Comparison of ENCODE assay signal across 10 mouse cellular contexts in genomic region chr15:95667209-95667608, GRCm38 (mm10). TPM values are rescaled to one million over a fixed set of nuclear protein-coding genes. Genes with fewer than 3 reads are reported as not detected.
DNase-seq lines count a peak whose midpoint lies in the region; ATAC-seq and TF ChIP-seq lines count a peak whose summit lies in the region.
"Had no signal": no experiment of that assay in that cellular context is flagged by ENCODE, and none has a peak within 500 bp of the region (broad histone marks: within the 10 kb centered on the region; RNA-seq: fewer than 3 reads in every experiment).

No protein-coding gene starts in this region.

- intact Hi-C loops in gastrocnemius, postnatal 14 days (cut with DNase I; ENCODE audit: low total_unique reads): no loop called here

- H3K4me3 ChIP-seq in heart, embryonic 10.5 days: no peak overlapping the region
- no peak overlapping the region for H3K4me3 ChIP-seq in midbrain, postnatal 0 days (ENCODE audit: low read depth, low read length)
- H3K4me3 ChIP-seq in liver, embryonic 11.5 days (ENCODE audit: low read depth, low read length): no peak overlapping the region

- no peak overlapping the region for H3K4me2 ChIP-seq in midbrain, postnatal 0 days (ENCODE audit: low read depth, low read length, poor library complexity, severe bottlenecking)
- H3K4me2 ChIP-seq in liver, embryonic 11.5 days: no peak overlapping the region

- TF ChIP-seq CTCF in midbrain, postnatal 0 days (IDR thresholded peaks at IDR 0.05): no peak

- no peak overlapping the region for H3K27ac ChIP-seq in heart, embryonic 10.5 days
- no peak overlapping the region for H3K27ac ChIP-seq in midbrain, postnatal 0 days (ENCODE audit: low read depth, low read length)
- no peak overlapping the region for H3K27ac ChIP-seq in liver, embryonic 11.5 days (ENCODE audit: low read depth, low read length)

- H3K9me3 ChIP-seq in heart, embryonic 10.5 days: no peaks in the 10 kb centered on the region
- H3K9me3 ChIP-seq in midbrain, postnatal 0 days (ENCODE audit: low read length): no peaks in the 10 kb centered on the region
- H3K9me3 ChIP-seq in liver, embryonic 11.5 days (ENCODE audit: control insufficient read depth, low read length): no peaks in the 10 kb centered on the region

- H3K4me1 ChIP-seq in heart, embryonic 10.5 days: no peaks in the 10 kb centered on the region
- H3K4me1 ChIP-seq in midbrain, postnatal 0 days (ENCODE audit: insufficient read depth, low read length): no peaks in the 10 kb centered on the region
- no peaks in the 10 kb centered on the region for H3K4me1 ChIP-seq in liver, embryonic 11.5 days (replicated peaks; ENCODE audit: control insufficient read depth, insufficient read depth, low read length)

- WGBS in heart, embryonic 10.5 days: 38% methylated on average over 8 of the region's 8 CpGs
- WGBS in midbrain, postnatal 0 days: 34% methylated on average over 8 of the region's 8 CpGs
- 44% methylated on average over 8 of the region's 8 CpGs for WGBS in liver, embryonic 11.5 days

- H3K36me3 ChIP-seq in heart, embryonic 10.5 days: no peaks in the 10 kb centered on the region
- no peaks in the 10 kb centered on the region for H3K36me3 ChIP-seq in midbrain, postnatal 0 days (ENCODE audit: insufficient read depth, low read length)
- H3K36me3 ChIP-seq in liver, embryonic 11.5 days (ENCODE audit: control insufficient read depth, insufficient read depth, low read length): no peaks in the 10 kb centered on the region

- H3K27me3 ChIP-seq in heart, embryonic 10.5 days (ENCODE audit: insufficient read depth, poor library complexity, severe bottlenecking): no peaks in the 10 kb centered on the region
- H3K27me3 ChIP-seq in midbrain, postnatal 0 days (ENCODE audit: insufficient read depth, low read length): no peaks in the 10 kb centered on the region
- H3K27me3 ChIP-seq in liver, embryonic 11.5 days (replicated peaks; ENCODE audit: control insufficient read depth, insufficient read depth, low read length): no peaks in the 10 kb centered on the region
- H3K27me3 ChIP-seq: CH12.LX had no signal

- no peak for ATAC-seq in midbrain, postnatal 0 days (ENCODE audit: low FRiP score)
- no peak for ATAC-seq in liver, embryonic 11.5 days (replicated peaks; ENCODE audit: low FRiP score)

- no peak overlapping the region for H3K9ac ChIP-seq in midbrain, postnatal 0 days (replicated peaks; ENCODE audit: low read length, poor library complexity, severe bottlenecking)
- H3K9ac ChIP-seq in liver, embryonic 11.5 days (ENCODE audit: low read depth, low read length): no peak overlapping the region

- peak; percentile 0 for DNase-seq in heart, adult 8-10 months (ENCODE audit: low spot score)
- DNase-seq in heart, embryonic 10.5 days (ENCODE audit: low spot score): no peak
- peak; percentile 7 to 29 for DNase-seq in cerebellum, adult 18-20 months
- DNase-seq in gastrocnemius, postnatal 14 days: peak; percentile 31
- peak; percentile 83 for DNase-seq in midbrain, postnatal 0 days (ENCODE audit: low spot score)
- DNase-seq in liver, embryonic 11.5 days (ENCODE audit: low spot score): no peak
- DNase-seq in retina, postnatal 1 day: no peak
- DNase-seq in spleen, adult 12 weeks (ENCODE audit: low spot score): no peak

RNA-seq across cellular contexts. Expression of gene Dbx2, which starts 11.4 kb away (rescaled TPM):
- not detected for total RNA-seq in heart, adult 8-10 months (2022)
- not detected in 2 replicates for polyA plus RNA-seq in heart, embryonic 10.5 days (2016; fragmentation: Nextera tagmentation; extraction: Ambion mirVana)
- not detected for total RNA-seq in gastrocnemius, postnatal 14 days (2021)
- 4.9 and 5.8 TPM in 2 replicates for total RNA-seq in midbrain, postnatal 0 days (2014; rRNA removed)
- polyA plus RNA-seq in midbrain, postnatal 0 days (2015; fragmentation: Nextera tagmentation; extraction: Ambion mirVana): 18.4 and 23.0 TPM in 2 replicates
- polyA plus RNA-seq in liver, embryonic 11.5 days (2014; fragmentation: Nextera tagmentation; extraction: Ambion mirVana): not detected in 2 replicates
- polyA plus RNA-seq: lung, embryonic 16.5 days had no signal

Comparison
In these comparisons a context has a peak if more than half of its experiments do, and no peak if none do; other contexts are left out.
1. DNase-seq: peak in heart, adult 8-10 months (single experiment), cerebellum, adult 18-20 months (2 of 2), gastrocnemius, postnatal 14 days (single experiment) and midbrain, postnatal 0 days (single experiment); none in heart, embryonic 10.5 days (single experiment), liver, embryonic 11.5 days (single experiment), retina, postnatal 1 day (single experiment) and spleen, adult 12 weeks (single experiment).